8 mouse cellular contexts compared by ENCODE assay signal in the genomic region with DNA sequence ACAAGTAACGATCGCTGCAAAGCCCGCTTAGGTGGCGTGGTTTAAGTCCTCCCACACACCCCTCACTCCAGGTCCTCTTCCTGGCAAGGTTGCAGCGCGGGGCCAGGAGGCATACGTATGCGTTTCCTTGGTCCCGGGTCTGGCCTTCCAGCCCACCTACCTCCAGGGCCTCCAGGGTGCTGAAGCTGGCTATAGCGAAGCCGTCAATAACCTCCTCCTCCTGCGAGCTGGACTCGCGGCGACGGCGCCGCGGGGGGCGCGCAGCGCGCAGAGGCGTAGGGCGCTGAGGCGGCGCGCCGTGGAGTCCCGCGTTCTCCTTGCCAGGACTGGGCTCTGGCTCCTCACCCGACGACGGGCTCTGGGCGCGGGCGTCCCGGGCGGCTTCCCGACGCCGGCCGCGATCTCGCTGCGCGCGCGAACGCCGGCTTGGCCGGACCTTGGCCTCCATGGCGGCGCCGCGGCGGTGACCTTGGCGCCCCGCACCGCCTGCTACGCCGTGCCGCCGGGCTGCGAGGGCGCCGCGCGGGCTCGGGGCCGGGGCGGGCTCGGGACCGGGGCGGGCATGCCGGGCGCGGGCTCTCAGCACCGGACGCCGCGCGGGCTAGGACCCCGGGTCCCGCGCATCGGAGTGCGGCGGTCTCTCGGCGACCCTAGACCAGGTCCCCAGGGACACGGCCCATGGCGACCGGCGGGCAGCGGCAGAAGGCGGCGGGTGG. TPM values are rescaled to one million over a fixed set of nuclear protein-coding genes. Genes with fewer than 3 reads are reported as not detected.
DNase-seq lines count a peak whose midpoint lies in the region; ATAC-seq lines count a peak whose summit lies in the region.

No protein-coding gene starts in this region.

- peak overlapping the region; percentile 95 for H3K9ac ChIP-seq in embryonic facial prominence, embryonic 13.5 days
- H3K9ac ChIP-seq in hindbrain, embryonic 13.5 days: peak overlapping the region; percentile 93
- H3K9ac ChIP-seq in liver, embryonic 12.5 days: peak overlapping the region; percentile 83
- peak overlapping the region; percentile 85 for H3K9ac ChIP-seq in neural tube, embryonic 11.5 days (ENCODE audit: low read length)

- H3K4me3 ChIP-seq in embryonic facial prominence, embryonic 13.5 days: peak overlapping the region; percentile 98
- peak overlapping the region; percentile 98 for H3K4me3 ChIP-seq in hindbrain, embryonic 13.5 days
- H3K4me3 ChIP-seq in liver, embryonic 12.5 days: peak overlapping the region; percentile 89
- H3K4me3 ChIP-seq in neural tube, embryonic 11.5 days (ENCODE audit: low read depth, low read length): peak overlapping the region; percentile 79

- H3K4me2 ChIP-seq in embryonic facial prominence, embryonic 13.5 days: peak overlapping the region; percentile 96
- peak overlapping the region; percentile 97 for H3K4me2 ChIP-seq in hindbrain, embryonic 13.5 days
- peak overlapping the region; percentile 78 for H3K4me2 ChIP-seq in liver, embryonic 12.5 days
- H3K4me2 ChIP-seq in neural tube, embryonic 11.5 days (ENCODE audit: low read depth): peak overlapping the region; percentile 92

- peak; percentile 50 for DNase-seq in gastrocnemius, postnatal 10 days
- DNase-seq in gastrocnemius, adult 8-10 months (ENCODE audit: low spot score in 2 of 2): no peak
- peak; percentile 73 for DNase-seq in R1 (ENCODE audit: low read depth, low spot score)
- DNase-seq in neural tube, embryonic 11.5 days (ENCODE audit: low spot score): peak; percentile 55
- DNase-seq in yolk sac, embryonic 10.5 days (ENCODE audit: low spot score): peak; percentile 35

- under 1% methylated on average over 93 of the region's 98 CpGs for WGBS in embryonic facial prominence, embryonic 13.5 days
- WGBS in hindbrain, embryonic 13.5 days: under 1% methylated on average over 86 of the region's 98 CpGs
- under 1% methylated on average over 75 of the region's 98 CpGs for WGBS in liver, embryonic 12.5 days (ENCODE audit: insufficient replicate concordance)
- WGBS in neural tube, embryonic 11.5 days: under 1% methylated on average over 84 of the region's 98 CpGs

- ATAC-seq in embryonic facial prominence, embryonic 13.5 days (ENCODE audit: insufficient number of reproducible peaks, insufficient read depth, low FRiP score, low TSS enrichment, low read depth): peak; percentile 26
- peak; percentile 50 for ATAC-seq in hindbrain, embryonic 13.5 days (ENCODE audit: low FRiP score)
- ATAC-seq in liver, embryonic 12.5 days: peak; percentile 38
- ATAC-seq in neural tube, embryonic 11.5 days (ENCODE audit: insufficient read depth, low FRiP score, low TSS enrichment): peak; percentile 36

- H3K9me3 ChIP-seq in embryonic facial prominence, embryonic 13.5 days: no peaks in the 10 kb centered on the region
- no peaks in the 10 kb centered on the region for H3K9me3 ChIP-seq in hindbrain, embryonic 13.5 days
- H3K9me3 ChIP-seq in liver, embryonic 12.5 days (replicated peaks): no peaks in the 10 kb centered on the region
- H3K9me3 ChIP-seq in neural tube, embryonic 11.5 days (ENCODE audit: control insufficient read depth, low read length): no peaks in the 10 kb centered on the region

- H3K27ac ChIP-seq in embryonic facial prominence, embryonic 13.5 days: peak overlapping the region; percentile 60; the same call in 1 of the 2 replicates
- peak overlapping the region; percentile 81 for H3K27ac ChIP-seq in hindbrain, embryonic 13.5 days
- H3K27ac ChIP-seq in liver, embryonic 12.5 days: peak overlapping the region; percentile 86
- peak overlapping the region; percentile 60 for H3K27ac ChIP-seq in neural tube, embryonic 11.5 days (ENCODE audit: low read depth, low read length)

- H3K4me1 ChIP-seq in embryonic facial prominence, embryonic 13.5 days: peaks cover 32% of the 10 kb centered on the region
- H3K4me1 ChIP-seq in hindbrain, embryonic 13.5 days (replicated peaks): peaks cover 36% of the 10 kb centered on the region
- H3K4me1 ChIP-seq in liver, embryonic 12.5 days: peaks cover 48% of the 10 kb centered on the region
- H3K4me1 ChIP-seq in neural tube, embryonic 11.5 days (ENCODE audit: control insufficient read depth, insufficient read depth, low read length): peaks cover 11% of the 10 kb centered on the region

- H3K27me3 ChIP-seq in embryonic facial prominence, embryonic 13.5 days: no peaks in the 10 kb centered on the region
- peaks cover 3% of the 10 kb centered on the region; the same call in 1 of the 2 replicates for H3K27me3 ChIP-seq in hindbrain, embryonic 13.5 days
- H3K27me3 ChIP-seq in liver, embryonic 12.5 days (replicated peaks): peaks cover 24% of the 10 kb centered on the region
- H3K27me3 ChIP-seq in neural tube, embryonic 11.5 days (ENCODE audit: control insufficient read depth, insufficient read depth, low read length): no peaks in the 10 kb centered on the region

- H3K36me3 ChIP-seq in embryonic facial prominence, embryonic 13.5 days: no peaks in the 10 kb centered on the region
- no peaks in the 10 kb centered on the region for H3K36me3 ChIP-seq in hindbrain, embryonic 13.5 days
- no peaks in the 10 kb centered on the region for H3K36me3 ChIP-seq in liver, embryonic 12.5 days
- no peaks in the 10 kb centered on the region for H3K36me3 ChIP-seq in neural tube, embryonic 11.5 days (ENCODE audit: control insufficient read depth, insufficient read depth, low read length)

RNA-seq across cellular contexts. Expression of gene Fbrsl1, which starts 0.4 kb away (rescaled TPM):
- total RNA-seq in gastrocnemius, postnatal 10 days (2021): 10 to 100 TPM; 33.5 to 37.7 TPM
- 10 to 100 TPM; 27.3 to 40.0 (median 33.9) TPM for total RNA-seq in gastrocnemius, adult 8-10 months (2022)
- polyA plus RNA-seq in embryonic facial prominence, embryonic 13.5 days (2015; fragmentation: Nextera tagmentation; extraction: Ambion mirVana): 14.8 and 15.5 TPM in 2 replicates
- polyA plus RNA-seq in hindbrain, embryonic 13.5 days (2015; fragmentation: Nextera tagmentation; extraction: Ambion mirVana): 18.7 and 20.7 TPM in 2 replicates
- polyA plus RNA-seq in liver, embryonic 12.5 days (2016; fragmentation: Nextera tagmentation; extraction: Ambion mirVana): 9.8 TPM in 2 replicates
- polyA plus RNA-seq in neural tube, embryonic 11.5 days (2014; fragmentation: Nextera tagmentation; extraction: Ambion mirVana): 22.2 and 25.4 TPM in 2 replicates

Comparison
In these comparisons a context has a peak if more than half of its experiments do, and no peak if none do; other contexts are left out.
1. DNase-seq: peak in gastrocnemius, postnatal 10 days (single experiment), R1 (single experiment), neural tube, embryonic 11.5 days (single experiment) and yolk sac, embryonic 10.5 days (single experiment); none in gastrocnemius, adult 8-10 months (0 of 2).
2. Peak in every context shown above with its lines, with median percentiles within 50 percentile points of each other: ATAC-seq, H3K27ac ChIP-seq, H3K4me2 ChIP-seq, H3K4me3 ChIP-seq and H3K9ac ChIP-seq.